9 mouse cellular contexts compared by ENCODE assay signal in the genomic region with DNA sequence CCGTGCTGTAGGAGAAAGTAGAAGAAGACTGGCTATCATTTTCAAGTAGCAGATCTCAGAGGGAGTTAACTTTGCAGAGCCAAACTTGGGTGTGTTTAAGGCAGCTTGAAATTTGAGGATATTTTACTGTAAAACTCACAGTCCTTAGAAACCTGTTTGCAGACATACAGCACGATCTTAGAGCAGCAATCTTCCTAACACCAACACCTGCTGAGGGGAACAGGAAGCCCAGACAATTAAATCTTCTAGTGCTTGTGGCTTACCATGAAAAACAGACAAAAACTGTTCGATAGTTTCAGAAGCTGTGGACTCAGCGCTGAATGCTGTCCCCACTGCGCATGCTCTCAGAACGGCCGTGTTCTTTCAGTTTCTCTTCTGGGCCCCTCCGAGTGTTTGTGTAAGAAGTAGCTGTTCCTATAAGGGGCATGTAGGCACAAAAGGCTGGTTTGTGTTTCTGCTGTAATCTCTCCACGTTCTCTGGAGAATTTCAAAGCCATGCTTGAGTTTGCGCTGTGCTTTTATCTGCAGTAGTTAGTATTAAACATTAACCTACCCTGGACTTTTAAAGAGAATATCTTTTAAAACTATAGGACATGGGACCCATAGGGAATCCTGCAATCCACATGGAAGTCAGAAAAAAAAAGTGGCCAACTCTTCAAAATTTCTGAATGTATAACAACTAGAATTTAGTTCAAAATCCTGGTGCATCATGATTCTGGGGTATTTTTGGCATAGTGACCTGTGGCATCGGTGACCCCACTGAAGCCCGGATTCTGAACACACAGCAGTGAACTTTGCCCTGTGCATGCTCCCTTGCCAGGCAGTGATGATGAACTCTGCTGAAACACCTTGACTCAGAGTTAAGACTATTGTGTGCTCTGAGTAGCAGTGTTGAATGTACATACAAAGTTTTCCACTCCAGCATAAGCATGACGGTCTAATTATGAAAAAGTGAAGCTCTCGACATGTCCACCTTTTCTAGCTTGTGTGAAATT.
A peak's percentile ranks its signal among the peaks of the same experiment; 100 is the strongest.
DNase-seq lines count a peak whose midpoint lies in the region; ATAC-seq and TF ChIP-seq lines count a peak whose summit lies in the region.
"Had no signal": no experiment of that assay in that cellular context is flagged by ENCODE, and none has a peak within 500 bp of the region (broad histone marks: within the 10 kb centered on the region; RNA-seq: fewer than 3 reads in every experiment).

No protein-coding gene starts in this region.

- H3K4me3 ChIP-seq in heart, embryonic 10.5 days = no peak overlapping the region
- H3K4me3 ChIP-seq in heart, embryonic 14.5 days (ENCODE audit: control insufficient read depth in 1 of 2, insufficient read depth in 1 of 2, low read depth in 1 of 2, low read length in 2 of 2) = no peak overlapping the region
- peak overlapping the region; percentile 19 for H3K4me3 ChIP-seq in myocyte
- H3K4me3 ChIP-seq in hindbrain, postnatal 0 days (ENCODE audit: low read length) = no peak overlapping the region

- no peaks in the 10 kb centered on the region for H3K36me3 ChIP-seq in heart, embryonic 10.5 days
- no peaks in the 10 kb centered on the region for H3K36me3 ChIP-seq in heart, embryonic 14.5 days (ENCODE audit: control insufficient read depth, insufficient read depth, low read length)
- no peaks in the 10 kb centered on the region for H3K36me3 ChIP-seq in myocyte (ENCODE audit: control insufficient read depth, insufficient read depth)
- no peaks in the 10 kb centered on the region for H3K36me3 ChIP-seq in hindbrain, postnatal 0 days (ENCODE audit: insufficient read depth, low read length)

- no peaks in the 10 kb centered on the region for H3K27me3 ChIP-seq in heart, embryonic 10.5 days (ENCODE audit: insufficient read depth, poor library complexity, severe bottlenecking)
- no peaks in the 10 kb centered on the region for H3K27me3 ChIP-seq in heart, embryonic 14.5 days (ENCODE audit: control insufficient read depth, insufficient read depth, low read length)
- H3K27me3 ChIP-seq in myocyte (ENCODE audit: control insufficient read depth, insufficient read depth, insufficient read length) = no peaks in the 10 kb centered on the region
- H3K27me3 ChIP-seq in hindbrain, postnatal 0 days (ENCODE audit: insufficient read depth, low read length) = no peaks in the 10 kb centered on the region
- H3K27me3 ChIP-seq: Patski had no signal

- WGBS in heart, embryonic 10.5 days = 72% methylated on average over 14 of the region's 14 CpGs
- 64% methylated on average over 14 of the region's 14 CpGs for WGBS in heart, embryonic 14.5 days
- WGBS in large intestine, adult 2 months = 19% methylated on average over 14 of the region's 14 CpGs
- WGBS in hindbrain, postnatal 0 days = 78% methylated on average over 14 of the region's 14 CpGs

- ATAC-seq in heart, embryonic 14.5 days (ENCODE audit: insufficient number of reproducible peaks, insufficient read depth, low FRiP score, low read depth) = no peak
- no peak for ATAC-seq in hindbrain, postnatal 0 days
- ATAC-seq: Patski had no signal

- H3K4me2 ChIP-seq in heart, embryonic 14.5 days (ENCODE audit: low read length) = peak overlapping the region; percentile 30
- H3K4me2 ChIP-seq in myocyte (ENCODE audit: low read depth) = peak overlapping the region; percentile 71
- no peak overlapping the region; the same call in 1 of the 2 replicates for H3K4me2 ChIP-seq in hindbrain, postnatal 0 days (ENCODE audit: low read depth, low read length)

- no peak for TF ChIP-seq POLR2A in myocyte (IDR thresholded peaks at IDR 0.05; ENCODE audit: insufficient read length, low read depth)

- H3K79me2 ChIP-seq in myocyte (ENCODE audit: control insufficient read depth, insufficient read depth) = no peaks in the 10 kb centered on the region

- DNase-seq in heart, adult 18-20 months = peak; percentile 34 to 48
- no peak for DNase-seq in heart, embryonic 10.5 days (ENCODE audit: low spot score)
- DNase-seq in large intestine, adult 2 months (ENCODE audit: low read depth, low spot score) = peak; percentile 70
- no peak for DNase-seq in cerebellum, postnatal 4 days (ENCODE audit: low spot score in 2 of 2)
- DNase-seq in hindbrain, postnatal 0 days (ENCODE audit: low spot score) = no peak
- no peak for DNase-seq in left cerebral cortex, adult 8-10 months (ENCODE audit: low spot score in 2 of 2)

- no peaks in the 10 kb centered on the region for H3K4me1 ChIP-seq in heart, embryonic 10.5 days
- no peaks in the 10 kb centered on the region; a peak in 1 of 4 replicates for H3K4me1 ChIP-seq in heart, embryonic 14.5 days (ENCODE audit: control insufficient read depth in 2 of 2, insufficient read depth in 2 of 2, low read length in 2 of 2)
- no peaks in the 10 kb centered on the region for H3K4me1 ChIP-seq in hindbrain, postnatal 0 days (ENCODE audit: insufficient read depth, low read length)

- no peak for TF ChIP-seq CTCF in hindbrain, postnatal 0 days (IDR thresholded peaks at IDR 0.05; ENCODE audit: low read depth)

- no peak overlapping the region for H3K27ac ChIP-seq in heart, embryonic 10.5 days
- H3K27ac ChIP-seq in heart, embryonic 14.5 days (replicated peaks in 1 of 2; ENCODE audit: control insufficient read depth in 1 of 2, insufficient read depth in 1 of 2, low read depth in 2 of 2, low read length in 2 of 2) = no peak overlapping the region
- H3K27ac ChIP-seq in hindbrain, postnatal 0 days = no peak overlapping the region

- H3K9ac ChIP-seq in heart, embryonic 14.5 days (ENCODE audit: low read length) = no peak overlapping the region
- no peak overlapping the region for H3K9ac ChIP-seq in hindbrain, postnatal 0 days (replicated peaks; ENCODE audit: low read length)

- no peak overlapping the region for H3ac ChIP-seq in myocyte (ENCODE audit: control insufficient read depth, insufficient read length)

- no peaks in the 10 kb centered on the region for H3K9me3 ChIP-seq in heart, embryonic 10.5 days
- H3K9me3 ChIP-seq in heart, embryonic 14.5 days (ENCODE audit: control insufficient read depth, low read length) = no peaks in the 10 kb centered on the region
- no peaks in the 10 kb centered on the region for H3K9me3 ChIP-seq in hindbrain, postnatal 0 days (ENCODE audit: low read length)

TF ChIP-seq in myocyte, 11 proteins besides CTCF, POLR2A, EP300 and RAD21:
- TF ChIP-seq MAX (IDR thresholded peaks at IDR 0.05; ENCODE audit: low read depth) (no peak), CEBPB (IDR thresholded peaks at IDR 0.05; ENCODE audit: insufficient read depth, poor library complexity, severe bottlenecking) (no peak), E2F4 (IDR thresholded peaks at IDR 0.05; ENCODE audit: insufficient read depth) (no peak), TCF3 (IDR thresholded peaks at IDR 0.05; ENCODE audit: insufficient read length, low read depth) (no peak), TCF12 (IDR thresholded peaks at IDR 0.05; ENCODE audit: insufficient read depth, poor library complexity, severe bottlenecking) (no peak), MYOD1 (IDR thresholded peaks at IDR 0.05; ENCODE audit: control insufficient read depth in 1 of 3, insufficient read length in 2 of 3, low read depth in 2 of 3) (no peak), SRF (IDR thresholded peaks at IDR 0.05; ENCODE audit: control insufficient read depth, insufficient read length, low read depth) (no peak), POLR2AphosphoS2 (IDR thresholded peaks at IDR 0.05; ENCODE audit: insufficient read length, low read depth) (no peak), MYOG (IDR thresholded peaks at IDR 0.05; ENCODE audit: control insufficient read depth in 1 of 3, insufficient read depth in 1 of 3, insufficient read length in 2 of 3, low read depth in 2 of 3) (no peak), REST (IDR thresholded peaks at IDR 0.05; ENCODE audit: insufficient read depth, insufficient read length) (no peak), USF1 (IDR thresholded peaks at IDR 0.05; ENCODE audit: low read depth) (no peak)

Comparison
In these comparisons a context has a peak if more than half of its experiments do, and no peak if none do; other contexts are left out.
1. DNase-seq: peak in heart, adult 18-20 months (2 of 2) and large intestine, adult 2 months (single experiment); none in heart, embryonic 10.5 days (single experiment), cerebellum, postnatal 4 days (0 of 2), hindbrain, postnatal 0 days (single experiment) and left cerebral cortex, adult 8-10 months (0 of 2).